Mouse (Mus musculus) large intestine, adult 2 months (tissue): Measurements from ENCODE around the gene Adamts7. TPM values are rescaled to one million over a fixed set of nuclear protein-coding genes. Genes with fewer than 3 reads are reported as not detected.

Source experiments
- DNase-seq: peaks from one replicate; pipeline ENCODE4 v3.0.0-alpha.2; 2012; ENCODE audit warnings: low read depth, low spot score
- WGBS: fragments of 180-500 bp; shearing (Covaris S2); methylation state at CpG from one replicate; pipeline ENCODE4 v1.1.7; 2018; 5-methylcytosine and 5-hydroxymethylcytosine counted together
- polyA plus RNA-seq: library from polyadenylated mRNA; depleted of rRNA; stranded (reverse); fragments of >200 nt; gene quantifications from 2 replicates; pipeline ENCODE4 v1.2.3, GENCODE M21; 2012; rRNA removed

Gene Adamts7
- polyA plus RNA-seq, result 2.3 and 3.0 TPM in 2 replicates

DNA sequence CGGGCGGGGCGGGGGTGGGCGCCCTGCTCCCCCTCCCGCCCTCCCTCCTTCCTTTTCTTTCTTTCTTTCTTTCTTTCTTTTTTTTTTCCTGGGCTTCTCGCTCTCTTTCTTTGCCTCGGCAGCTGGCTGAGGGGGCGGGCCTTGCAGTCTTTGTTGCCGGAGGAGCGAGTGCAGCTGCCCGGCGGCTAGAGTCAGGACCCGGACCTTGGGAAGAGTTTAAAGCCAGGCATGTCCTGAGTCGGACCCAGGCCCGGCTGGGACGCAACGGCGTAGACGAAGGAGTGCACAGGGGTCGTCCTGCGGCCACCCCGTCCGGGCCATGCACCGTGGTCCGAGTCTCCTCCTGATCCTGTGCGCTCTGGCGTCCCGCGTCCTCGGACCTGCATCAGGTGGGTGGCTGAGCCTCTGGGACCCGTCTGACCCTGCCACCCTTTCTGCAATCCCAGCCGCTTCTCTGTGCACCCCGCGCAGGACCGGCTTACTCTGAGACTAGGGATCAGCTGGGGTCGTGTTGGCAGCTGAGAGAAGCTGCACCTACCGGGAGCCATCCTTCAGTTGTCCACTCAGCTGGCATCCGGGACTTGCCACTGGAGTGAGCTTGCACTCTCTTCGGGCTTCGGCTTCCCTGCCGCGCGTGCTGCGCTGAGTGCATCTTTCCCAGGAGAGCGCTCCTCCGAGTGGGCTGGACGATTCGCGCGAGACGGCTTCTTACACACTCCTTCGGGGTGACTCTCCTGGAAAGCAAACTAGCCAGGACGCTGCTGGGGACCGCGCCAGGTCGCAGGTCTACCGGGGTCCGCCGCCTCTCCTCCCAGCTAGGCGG, at the start of gene Adamts7:
Gene Adamts7, plus strand, starts transcription at position 144 of the 823 bp plus-strand sequence.
- WGBS, result 1% methylated on average over 57 of the region's 60 CpGs
- DNase-seq, result no peak

DNA sequence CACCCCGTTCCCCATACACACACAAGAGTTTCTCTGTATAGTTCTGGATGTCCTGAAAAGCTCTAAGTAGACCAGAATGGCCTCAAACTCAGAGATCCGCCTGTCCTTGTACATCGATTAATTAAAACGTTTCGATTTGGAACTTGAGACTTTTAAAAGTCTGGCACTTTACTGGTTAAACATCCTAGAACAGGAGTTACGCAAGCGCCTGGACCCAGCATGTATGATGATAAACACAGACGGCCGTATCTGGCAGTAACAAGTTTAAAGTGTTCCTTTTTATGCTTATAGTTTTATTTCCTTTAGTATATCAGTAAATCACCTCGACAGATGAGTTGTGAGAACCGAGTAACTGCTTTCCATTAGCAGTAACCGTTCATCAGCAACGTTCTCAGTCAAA, 49.7 kb upstream of the Adamts7 start:
- under 1% methylated on average over 13 of the region's 13 CpGs for WGBS
- no peak for DNase-seq

DNA sequence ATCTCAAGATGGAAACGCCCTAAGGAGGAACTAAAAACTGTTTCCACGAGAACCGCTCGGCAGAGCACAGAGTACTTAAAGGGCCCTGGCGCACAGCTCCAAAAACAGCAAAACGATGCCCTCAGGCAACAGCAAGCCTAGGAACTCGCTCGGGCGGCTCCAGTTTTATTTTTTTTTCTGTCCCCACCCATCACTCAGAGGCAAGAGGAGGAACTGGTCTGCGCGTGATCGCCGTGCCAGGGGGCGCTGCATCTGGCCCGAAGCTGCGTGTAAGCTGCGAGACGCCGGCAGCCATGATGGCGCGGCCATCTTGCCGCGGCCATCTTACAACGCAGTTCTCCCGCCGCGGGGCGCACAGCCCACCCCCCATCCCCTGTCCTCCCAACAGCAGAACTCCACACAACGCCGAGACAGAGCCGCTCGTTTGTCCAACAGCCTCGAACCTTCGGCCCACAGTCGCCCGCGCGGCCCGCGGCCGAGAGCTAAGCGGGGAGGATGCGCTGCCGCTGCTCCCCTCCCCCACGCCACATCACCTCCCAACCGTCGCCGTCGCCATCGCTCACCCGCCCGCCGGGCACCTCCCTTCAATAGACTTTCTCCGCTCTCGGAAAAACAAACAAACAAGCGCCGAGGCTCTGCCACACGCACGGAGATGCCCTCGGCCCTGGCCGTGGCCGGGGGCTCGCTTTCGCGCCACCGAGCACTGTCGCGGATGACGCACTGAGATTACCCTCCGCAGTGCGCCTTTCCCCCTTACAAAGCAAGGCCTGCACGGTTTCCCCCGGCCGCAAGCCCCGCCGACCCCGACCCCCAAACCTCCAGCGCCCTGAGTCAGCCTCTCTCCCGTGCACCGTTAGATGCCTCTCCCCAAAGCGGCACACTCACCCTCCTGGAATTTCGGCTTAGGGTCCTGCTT, 49.0 kb upstream of the Adamts7 start:
- WGBS, result under 1% methylated on average over 82 of the region's 82 CpGs
- peak; percentile 61 for DNase-seq

DNA sequence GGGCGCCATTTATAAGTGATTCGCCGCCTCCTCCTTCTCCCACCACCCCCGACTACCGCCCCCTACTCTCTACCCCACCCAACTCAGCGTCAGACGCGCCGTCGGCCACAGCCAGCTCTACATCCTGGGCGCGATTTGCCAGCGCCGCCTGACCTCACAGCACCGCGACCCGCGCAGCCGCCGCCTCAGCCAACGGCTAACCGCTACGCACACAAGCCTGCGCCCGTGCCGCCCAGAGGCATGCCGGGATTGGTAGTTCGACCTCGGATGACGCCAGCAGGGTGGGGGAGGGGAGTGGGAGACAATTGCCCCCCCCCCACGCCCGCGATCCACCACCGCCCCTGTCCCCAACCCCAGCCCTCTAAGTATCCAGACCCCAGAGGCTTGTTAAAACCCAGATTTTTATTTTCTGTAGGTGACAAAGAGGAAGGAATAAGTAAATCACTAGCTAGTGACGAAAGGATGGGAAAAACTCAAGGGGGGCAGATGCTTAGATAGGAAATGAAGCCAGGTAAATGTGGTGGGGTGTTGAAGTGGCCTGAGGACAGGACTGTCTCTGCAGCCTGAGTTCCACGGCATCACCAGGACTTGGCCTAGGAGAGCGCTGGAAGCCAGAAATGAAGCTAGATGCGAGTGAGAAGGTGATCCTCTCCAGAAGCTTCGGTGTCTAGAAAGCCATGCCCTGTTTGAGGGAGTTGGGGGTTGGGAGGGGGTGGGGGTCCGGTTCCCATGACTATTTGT, 48.1 kb upstream of the Adamts7 start, which contains the start of gene Morf4l1:
Gene Morf4l1, minus strand, starts transcription at position 208 of the 741 bp plus-strand sequence.
- WGBS, result 1% methylated on average over 40 of the region's 40 CpGs
- no peak for DNase-seq

DNA sequence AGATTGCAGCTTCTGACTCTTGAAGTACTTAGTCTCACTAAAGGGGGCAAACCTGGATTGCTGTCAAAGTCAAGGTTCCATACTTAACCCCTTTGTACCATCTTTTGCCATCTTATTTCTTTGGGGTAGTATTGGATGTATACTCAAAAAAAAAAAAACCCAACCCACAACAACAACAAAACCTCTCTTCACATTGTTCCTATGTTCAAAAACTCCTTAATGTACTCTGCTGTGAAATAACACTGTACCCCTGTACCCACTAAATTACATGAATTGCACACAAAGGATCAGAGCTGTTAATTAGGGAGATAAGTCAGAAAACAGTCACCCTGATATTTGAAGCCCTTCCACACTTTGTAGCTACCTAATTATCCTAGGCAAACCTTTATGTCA, 47.6 kb upstream of the Adamts7 start:
- DNase-seq, result no peak

DNA sequence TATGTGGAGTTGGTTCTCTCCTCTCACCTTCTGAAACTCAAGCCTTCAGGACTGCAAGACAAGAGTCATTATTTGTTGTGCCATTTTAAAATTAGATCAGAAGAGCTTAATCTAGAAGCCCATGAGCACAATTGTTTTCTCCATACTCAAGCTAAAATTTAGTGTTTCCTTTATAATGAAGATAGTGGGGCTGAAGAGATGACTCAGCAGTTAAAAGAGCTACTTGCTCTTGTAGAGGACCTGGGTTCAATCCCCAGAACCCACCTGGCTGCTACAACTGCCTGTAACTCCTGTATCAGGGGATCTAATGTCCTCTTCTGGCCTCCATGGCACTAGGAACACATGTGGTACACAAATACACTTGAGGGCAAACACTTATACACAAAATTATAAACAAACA, 45.6 kb upstream of the Adamts7 start:
- DNase-seq, result no peak

DNA sequence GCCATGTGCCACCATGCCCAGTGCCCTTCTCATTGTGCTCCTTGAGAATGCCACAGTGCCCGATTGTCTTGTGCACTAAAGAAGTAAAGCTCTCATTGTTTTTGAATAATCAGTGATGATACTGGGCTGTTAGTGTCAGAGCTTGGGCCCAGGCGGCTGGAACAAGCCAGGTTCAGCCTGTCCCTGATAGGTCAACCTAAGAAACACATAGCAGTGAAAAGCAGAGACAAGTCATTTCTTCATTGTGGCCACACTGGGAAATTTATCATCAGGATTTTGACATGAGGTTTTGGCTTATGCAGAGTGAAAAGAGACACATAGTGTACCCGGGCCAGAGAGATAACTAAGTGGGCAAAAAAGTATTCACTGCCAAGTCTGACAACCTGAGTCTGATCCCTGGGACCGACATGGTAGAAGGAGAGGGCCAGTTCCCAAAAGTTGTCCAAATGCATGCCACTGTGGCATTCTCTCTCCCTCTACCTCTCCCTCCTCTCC, 40.6 kb upstream of the Adamts7 start:
- WGBS, result 82% methylated on average over 4 of the region's 4 CpGs
- DNase-seq, result no peak

DNA sequence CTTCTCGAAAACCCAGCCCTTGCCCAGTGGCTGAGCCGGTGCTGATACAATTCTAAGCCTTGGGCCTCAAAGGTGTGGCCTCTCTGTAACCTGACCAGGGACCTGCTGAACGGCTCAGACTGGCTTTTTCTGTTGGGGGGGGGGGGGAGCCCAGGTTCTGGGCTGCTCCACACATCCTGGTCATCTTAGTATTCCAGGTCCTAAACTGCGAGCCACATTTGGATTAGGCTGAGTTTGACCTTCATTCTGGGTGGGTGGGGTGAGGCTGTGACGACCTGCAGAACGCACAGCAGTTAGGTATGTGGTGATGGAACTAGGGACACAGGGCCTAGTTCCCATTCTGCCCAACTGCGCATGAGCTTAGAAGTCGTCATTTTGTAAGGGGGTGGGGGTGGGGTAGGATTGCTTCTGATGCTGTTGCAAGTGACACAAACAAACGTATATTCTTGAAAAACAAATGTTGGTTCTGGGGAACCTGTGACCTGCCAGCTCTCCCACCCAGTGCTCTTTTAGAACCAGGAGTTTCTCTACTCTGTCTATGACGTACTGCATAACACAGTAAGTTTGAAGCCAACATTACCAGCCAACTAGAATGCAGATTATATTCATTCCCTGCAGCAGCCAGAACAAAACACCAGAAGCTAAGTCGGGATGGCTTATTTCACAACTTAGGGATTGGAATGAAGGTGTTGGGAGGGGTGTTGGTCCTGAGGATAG, 38.6 kb upstream of the Adamts7 start:
- WGBS, result 43% methylated on average over 11 of the region's 11 CpGs
- no peak for DNase-seq

DNA sequence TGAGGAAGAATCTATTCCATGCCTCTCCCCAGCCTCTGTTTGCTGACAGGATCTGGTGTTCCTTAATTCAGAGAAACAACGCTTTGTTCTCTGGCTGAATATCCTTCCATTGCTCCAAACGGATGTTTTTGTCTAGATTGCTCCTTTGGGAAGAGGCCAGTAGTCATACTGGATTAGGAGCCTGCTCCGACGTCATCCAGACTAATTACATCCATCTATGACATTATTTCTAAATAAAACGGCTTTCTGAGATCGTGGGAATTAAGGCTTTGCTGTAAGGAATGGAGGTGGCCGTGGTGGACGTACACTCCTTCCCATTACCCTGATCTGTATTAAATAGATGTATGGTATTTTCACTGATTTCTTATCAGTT, 38.0 kb upstream of the Adamts7 start:
- no peak for DNase-seq
- 49% methylated on average over 8 of the region's 8 CpGs for WGBS

DNA sequence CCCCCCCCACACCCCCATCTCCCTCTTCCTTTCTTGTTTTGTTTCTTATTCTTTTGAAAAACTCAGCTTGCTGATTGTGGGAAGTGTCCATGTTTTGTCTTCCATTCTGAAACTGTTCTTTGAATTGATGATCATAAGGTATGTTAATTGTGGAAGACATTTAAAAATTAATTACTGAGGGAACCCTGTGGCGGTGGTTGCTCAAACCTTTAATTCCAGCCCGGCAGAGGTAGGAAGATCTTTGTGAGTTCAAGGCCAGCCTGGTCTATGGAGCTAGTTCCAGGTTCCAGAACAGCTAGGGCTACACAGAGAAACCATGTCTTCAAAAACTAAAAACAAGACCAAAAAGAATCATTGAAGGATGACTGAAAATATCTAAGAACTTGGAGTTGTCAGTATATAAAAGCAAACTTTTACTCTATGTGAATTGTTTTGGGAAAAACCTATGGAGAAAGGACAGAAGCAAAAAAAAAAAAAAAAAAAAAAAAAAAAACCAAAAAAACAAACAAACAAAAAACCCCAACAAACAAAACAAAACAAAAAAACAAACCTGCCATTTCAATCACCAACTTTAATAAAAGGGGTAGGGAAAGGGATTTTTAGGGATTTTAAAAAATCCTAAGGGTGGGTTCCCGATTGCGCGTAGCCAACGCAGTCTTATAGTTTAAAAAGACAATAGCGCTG, 37.3 kb upstream of the Adamts7 start:
- WGBS, result 52% methylated on average over 7 of the region's 7 CpGs
- no peak for DNase-seq

DNA sequence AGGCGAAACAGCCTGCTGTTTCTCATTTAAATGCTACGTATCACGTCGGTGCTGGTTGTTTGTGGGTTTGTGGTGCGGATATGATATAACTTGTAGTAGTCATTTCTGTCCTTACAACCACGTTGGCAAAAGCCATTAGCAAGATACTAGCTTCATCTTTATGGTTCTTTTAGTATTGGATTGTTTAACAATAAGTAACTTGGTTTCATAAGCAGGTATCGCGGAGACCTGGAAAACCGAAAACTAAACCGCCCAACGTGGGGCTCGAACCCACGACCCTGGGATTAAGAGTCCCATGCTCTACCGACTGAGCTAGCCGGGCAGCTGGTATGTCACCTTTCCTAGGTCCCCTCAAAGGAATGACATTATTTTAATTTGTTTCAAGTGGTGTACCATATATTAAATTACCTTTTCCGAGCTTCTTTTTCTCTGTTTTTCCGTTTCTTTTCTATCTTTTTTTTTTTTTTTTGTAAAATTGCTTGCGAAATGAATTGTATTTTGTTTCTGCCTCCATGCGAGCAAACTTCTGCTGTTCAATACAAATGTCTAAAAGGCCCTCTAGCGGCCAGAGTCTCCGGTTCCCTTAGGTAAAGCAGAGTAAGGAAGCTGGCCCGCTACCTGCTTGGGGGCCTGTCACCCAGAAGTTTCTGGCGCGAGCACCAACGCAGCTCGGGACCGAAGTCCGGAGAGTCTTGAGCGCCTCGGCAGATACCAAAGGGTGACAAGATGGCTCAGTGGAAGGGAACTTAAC, 36.4 kb upstream of the Adamts7 start:
- DNase-seq, result no peak
- 3% methylated on average over 30 of the region's 30 CpGs for WGBS

DNA sequence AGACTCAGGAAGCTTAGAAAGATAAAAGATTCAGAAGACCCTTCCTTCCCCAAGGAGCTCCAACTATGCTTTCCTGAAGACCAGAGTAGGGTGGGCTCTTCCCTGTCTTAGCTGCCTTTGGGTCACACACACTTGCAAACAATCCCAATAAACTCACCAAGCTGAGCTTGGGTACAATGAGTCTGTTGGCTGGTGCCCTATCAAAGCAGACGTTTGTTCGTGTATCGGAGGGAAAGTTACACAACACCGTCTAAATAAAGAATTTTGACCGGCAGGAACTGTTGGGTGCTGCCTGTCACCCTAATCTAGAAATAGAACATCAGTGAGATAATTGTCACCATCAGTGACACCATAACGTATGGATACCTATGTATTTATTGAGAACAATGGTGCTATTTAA, 35.7 kb upstream of the Adamts7 start:
- WGBS, result 80% methylated on average over 6 of the region's 6 CpGs
- no peak for DNase-seq

DNA sequence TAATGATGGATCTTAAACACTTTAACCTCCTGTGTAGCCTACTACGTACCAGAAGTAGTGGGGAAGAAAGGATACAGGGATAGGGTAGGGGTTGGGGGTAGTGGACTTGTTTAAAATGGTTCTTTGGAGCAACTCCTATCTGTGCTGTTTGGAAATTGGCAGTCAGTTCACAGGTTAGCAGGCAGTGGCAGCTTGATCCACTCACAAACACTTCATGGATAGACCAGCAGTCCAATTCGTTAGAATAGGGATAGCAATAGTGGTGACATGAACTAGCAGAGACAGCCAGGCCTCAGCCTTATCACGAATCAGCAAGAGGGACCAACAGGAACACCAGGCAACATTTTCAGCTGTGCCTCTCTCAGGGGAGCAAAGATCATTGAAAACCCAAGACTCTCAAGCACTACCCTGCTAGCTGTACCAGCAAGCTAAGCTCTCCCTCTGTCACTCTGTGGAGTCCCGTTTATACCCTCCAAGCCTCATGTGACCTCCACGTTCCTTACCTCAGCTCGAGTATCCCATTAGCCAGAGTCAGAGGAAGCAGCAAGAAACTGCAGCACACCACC, 34.1 kb upstream of the Adamts7 start:
- no peak for DNase-seq
- 78% methylated on average over 6 of the region's 6 CpGs for WGBS

DNA sequence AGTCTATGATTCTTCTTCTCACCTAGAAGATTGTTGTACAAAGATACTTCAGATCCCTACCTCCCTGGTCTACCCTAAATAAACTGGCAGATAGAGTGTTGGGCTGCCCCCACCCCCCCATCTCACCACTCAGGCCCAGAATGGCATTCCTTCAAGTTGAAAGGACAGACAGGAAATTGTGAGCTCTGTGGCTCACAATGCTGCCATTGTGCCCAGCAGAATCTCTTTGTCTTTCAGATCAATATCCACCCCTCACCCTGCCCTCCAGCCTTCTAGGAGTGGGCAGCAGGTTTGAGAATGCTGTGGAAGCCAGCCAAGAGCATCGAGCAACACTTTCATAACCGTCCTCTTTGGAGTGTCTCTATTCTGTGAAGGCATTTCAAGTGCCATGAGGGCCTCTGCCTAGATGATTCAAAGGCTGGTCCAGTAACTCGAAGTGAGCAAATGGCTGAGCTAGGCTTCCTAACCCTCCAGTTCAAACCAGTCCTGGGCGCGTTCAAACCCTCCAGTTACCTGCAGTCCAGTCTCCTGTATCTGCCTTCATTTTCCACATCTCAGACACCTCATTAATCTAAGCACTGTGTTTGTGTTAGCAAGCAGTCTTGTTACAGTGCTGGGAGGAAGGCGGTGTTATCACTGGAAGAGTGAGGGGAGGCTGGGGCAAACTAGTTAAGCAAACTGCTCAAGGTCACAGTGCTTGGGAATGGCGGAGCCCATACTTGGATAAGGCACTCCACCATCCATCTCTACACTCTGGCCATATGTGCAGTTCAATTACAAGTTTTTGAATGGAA, 29.1 kb upstream of the Adamts7 start:
- DNase-seq, result no peak
- WGBS, result 62% methylated on average over 7 of the region's 7 CpGs

DNA sequence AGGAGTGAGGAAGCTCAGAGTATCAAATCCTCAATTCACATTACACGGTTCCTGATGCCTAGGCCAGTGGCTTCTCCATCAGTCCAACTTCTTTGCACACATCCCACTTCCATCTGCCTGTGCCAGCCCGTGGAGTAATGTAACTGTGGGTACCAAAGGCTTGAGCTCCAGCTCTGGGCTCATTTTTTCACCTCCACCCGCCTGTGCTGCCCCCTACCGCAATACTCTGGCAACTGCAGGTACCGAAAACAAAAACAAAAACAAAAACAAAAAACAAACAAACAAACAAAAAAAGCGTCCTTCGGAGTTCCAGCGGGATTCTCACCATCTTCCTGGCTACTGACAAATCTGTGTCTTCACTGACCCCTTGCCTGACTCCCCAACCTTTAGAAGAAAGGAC, 27.4 kb upstream of the Adamts7 start:
- no peak for DNase-seq
- WGBS, result 80% methylated on average over 8 of the region's 8 CpGs

DNA sequence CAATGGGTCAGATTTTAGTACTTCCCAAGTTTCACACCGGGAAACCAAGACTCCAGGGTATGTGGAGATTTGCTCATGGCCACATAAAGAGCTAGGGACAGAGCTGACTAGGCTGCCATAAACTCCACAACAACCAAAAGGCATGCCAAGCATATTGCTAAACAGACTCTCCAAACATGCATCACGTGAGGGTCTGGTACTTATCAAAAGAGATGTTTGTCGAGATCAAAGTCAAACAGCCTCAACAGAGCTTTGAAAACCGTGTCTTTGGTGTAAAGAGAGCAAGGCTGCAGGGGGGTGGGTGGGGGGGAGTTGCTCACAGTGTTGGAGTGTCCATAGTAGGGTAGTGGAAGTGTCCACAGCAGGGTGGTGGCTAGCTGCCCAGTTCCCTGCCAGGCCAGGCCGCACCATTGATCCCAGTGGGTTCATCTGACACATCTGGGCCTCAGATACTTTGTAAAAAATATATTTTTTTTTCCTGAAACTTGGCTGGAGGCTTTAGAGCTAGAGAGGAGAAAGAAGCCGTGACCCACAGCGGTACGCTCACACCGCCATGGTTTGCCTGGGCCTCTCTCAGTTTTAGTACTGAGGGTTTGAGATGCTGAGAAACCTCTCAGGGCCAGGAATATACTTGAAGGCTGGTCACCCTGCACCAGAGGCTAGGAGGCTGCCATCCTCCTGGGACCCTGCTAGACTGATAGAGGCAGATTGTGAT, 26.7 kb upstream of the Adamts7 start:
- 63% methylated on average over 9 of the region's 9 CpGs for WGBS
- DNase-seq, result no peak

DNA sequence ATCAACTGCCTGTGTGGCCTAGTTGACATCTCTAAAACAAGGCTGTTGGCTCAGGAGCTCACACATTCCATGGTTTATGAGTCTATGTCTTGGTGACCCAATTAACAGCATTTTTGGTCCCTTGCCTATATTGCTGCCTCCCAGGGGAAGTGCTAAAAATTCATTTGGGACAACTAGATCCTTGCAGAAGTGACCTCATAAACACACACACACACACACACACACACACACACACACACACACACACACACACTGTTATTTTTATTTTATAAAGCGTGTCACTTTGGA, 26.2 kb upstream of the Adamts7 start:
- WGBS, result 85% methylated on average over 1 of the region's 1 CpGs
- no peak for DNase-seq
